Mouse (Mus musculus) G1E (cell line): ENCODE data around the gene Adam12. TPM values are rescaled to one million over a fixed set of nuclear protein-coding genes. Genes with fewer than 3 reads are reported as not detected.

Source experiments
- ATAC-seq: 2 replicates; pipeline ENCODE4 v1.8.0; 2016; ENCODE audit warnings: mild to moderate bottlenecking; ENCODE audit not compliant: insufficient number of reproducible peaks, poor library complexity, low FRiP score, severe bottlenecking; ENCODE audit errors: extremely low read depth
- DNase-seq: peaks from one replicate; pipeline ENCODE4 v3.0.0; 2012; ENCODE audit warnings: low spot score
- H3K27me3 ChIP-seq: 2 replicates; pipeline ENCODE4 v1.6.1; 2012; ENCODE audit warnings: mild to moderate bottlenecking, low read length, inconsistent platforms; ENCODE audit not compliant: insufficient read depth
- H3K36me3 ChIP-seq: replicated peaks from 2 replicates; pipeline ENCODE3; 2012; ENCODE audit warnings: mild to moderate bottlenecking, inconsistent platforms
- H3K4me1 ChIP-seq: 2 replicates; pipeline ENCODE4 v1.6.1; 2012; ENCODE audit warnings: low read depth, low read length, inconsistent platforms, mixed read lengths; ENCODE audit not compliant: insufficient read depth
- H3K4me3 ChIP-seq: 2 replicates; pipeline ENCODE4 v1.5.1; 2012; ENCODE audit warnings: low read depth, mild to moderate bottlenecking, inconsistent platforms, low read length, moderate library complexity, mixed read lengths
- H3K9me3 ChIP-seq: replicated peaks from 2 replicates; pipeline ENCODE4 v1.6.1; 2012; ENCODE audit warnings: inconsistent platforms
- CTCF ChIP-seq: IDR thresholded peaks from 2 replicates; pipeline ENCODE4 v1.5.1; 2012; ENCODE audit warnings: low read depth, low read length, inconsistent platforms, mixed read lengths
- GATA1 ChIP-seq: IDR thresholded peaks from 2 replicates; pipeline ENCODE4 v1.6.1; 2012; ENCODE audit warnings: borderline replicate concordance, low read length, inconsistent platforms, mixed read lengths
- GATA2 ChIP-seq: IDR thresholded peaks from 2 replicates; pipeline ENCODE4 v1.6.1; 2012; ENCODE audit warnings: low read depth, low read length, inconsistent platforms, borderline replicate concordance
- POLR2AphosphoS5 ChIP-seq: IDR thresholded peaks from 2 replicates; pipeline ENCODE4 v1.6.1; 2012; ENCODE audit warnings: low read depth, low read length, inconsistent platforms; ENCODE audit not compliant: insufficient replicate concordance
- TAL1 ChIP-seq: conservative IDR thresholded peaks from 2 replicates; pipeline ENCODE4 v1.6.1; 2012; ENCODE audit warnings: low read depth, low read length, inconsistent platforms, mixed read lengths
- polyA plus RNA-seq: library from polyadenylated mRNA; stranded (reverse); fragments of >175 nt; gene quantifications from 2 replicates; pipeline ENCODE4 v1.2.3, GENCODE M21; 2012
- total RNA-seq, 2 experiments: library from RNA; stranded (forward) in 1 of 2; stranded (reverse) in 1 of 2; fragments of 200-1000 nt in 1 of 2; fragments of >200 nt in 1 of 2; fragmentation: Nextera tagmentation in 1 of 2; gene quantifications; 2 replicates each; pipeline ENCODE4 v1.2.3; 2014 to 2017

Adam12 gene
- total and polyA plus RNA-seq, 3 experiments = 0.16 TPM; not detected in 2

DNA sequence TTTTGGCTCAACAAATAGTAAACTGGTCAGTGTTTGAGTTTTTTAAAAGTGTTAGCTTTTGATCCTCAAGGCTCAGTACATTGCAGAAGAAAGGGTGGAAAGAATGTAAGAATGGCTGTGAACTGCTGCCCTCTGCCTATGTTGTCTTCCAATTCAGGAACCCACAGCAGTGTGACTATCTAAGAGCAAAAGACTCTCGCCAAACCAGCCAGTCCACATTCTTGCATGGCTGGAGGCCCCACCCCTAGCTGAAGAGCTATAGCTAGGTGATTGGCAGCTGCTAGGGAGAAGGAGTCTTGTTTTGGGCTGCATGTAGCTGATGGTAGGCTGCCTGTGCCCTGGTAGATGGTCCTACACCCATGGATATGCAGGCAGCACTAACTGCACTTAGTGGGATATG, 384.8 kb downstream of the Adam12 start:
- Histone ChIP-seq H3K36me3 (no peaks in the 10 kb centered on the region), H3K9me3 (no peaks in the 10 kb centered on the region), H3K27me3 (no peaks in the 10 kb centered on the region), H3K4me1 (no peaks in the 10 kb centered on the region), H3K4me3 (no peak overlapping the region)
- no peak for DNase-seq
- ATAC-seq = no peak
- TF ChIP-seq GATA2 (no peak), GATA1 (no peak), POLR2AphosphoS5 (no peak), CTCF (no peak), TAL1 (no peak)

DNA sequence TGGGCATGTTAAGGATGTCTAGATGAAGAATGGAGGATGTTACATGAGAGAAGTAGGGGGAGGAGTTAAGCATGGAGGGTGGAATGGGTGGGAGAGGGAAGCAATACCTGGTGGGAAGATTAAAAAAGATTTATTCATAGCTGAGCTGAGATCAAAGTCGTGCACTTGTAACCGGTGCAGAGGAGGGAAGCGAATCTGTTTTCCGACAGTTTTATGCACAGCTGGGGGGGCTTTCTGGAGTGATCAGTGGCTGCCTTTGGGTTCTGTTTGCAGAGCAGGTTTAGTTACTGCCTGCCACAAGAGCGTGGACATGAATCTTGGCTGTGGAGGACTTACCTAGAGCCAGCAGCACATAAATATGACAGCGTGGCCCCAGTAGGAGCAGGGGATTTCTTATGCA, 389.9 kb downstream of the Adam12 start:
- no peak for TF ChIP-seq CTCF
- TF ChIP-seq GATA1 = no peak
- no peak for TF ChIP-seq GATA2
- TF ChIP-seq POLR2AphosphoS5 = no peak
- no peak for TF ChIP-seq TAL1
- DNase-seq = no peak

GRCm38 (mm10) chr7:133839546-133839945, 392.4 kb downstream of the Adam12 start:
- Histone ChIP-seq H3K4me3 (no peak overlapping the region), H3K27me3 (no peaks in the 10 kb centered on the region), H3K9me3 (no peaks in the 10 kb centered on the region), H3K4me1 (no peaks in the 10 kb centered on the region), H3K36me3 (no peaks in the 10 kb centered on the region)
- ATAC-seq (no peak), DNase-seq (no peak)
- TF ChIP-seq CTCF (no peak), TAL1 (no peak), GATA1 (no peak), GATA2 (no peak), POLR2AphosphoS5 (no peak)

More for the DNA sequence above, 389.9 kb downstream of the Adam12 start:
- Histone ChIP-seq H3K9me3 (no peaks in the 10 kb centered on the region), H3K4me3 (no peak overlapping the region), H3K36me3 (no peaks in the 10 kb centered on the region), H3K4me1 (no peaks in the 10 kb centered on the region), H3K27me3 (no peaks in the 10 kb centered on the region)
- no peak for ATAC-seq

Other genes starting within 250 kb of the Adam12 start
- not detected in 2 replicates for gene D7Ertd443e, start 153.5 kb upstream of the Adam12 start, total RNA-seq (2014; fragmentation: Nextera tagmentation)
- gene D7Ertd443e, start 153.5 kb upstream of the Adam12 start, total RNA-seq (2017) = 0.22 TPM in 1 of 2 replicates, not detected in the other
- not detected in 2 replicates for gene D7Ertd443e, start 153.5 kb upstream of the Adam12 start, polyA plus RNA-seq